Mouse (Mus musculus) cerebellum, adult 2 months (tissue): ENCODE data around the gene Rbbp7.

Source experiments
- CTCF ChIP-seq: fragments of 200-500 bp; IDR thresholded peaks from 2 replicates; pipeline ENCODE4 v1.5.1; 2011; ENCODE audit warnings: low read depth, mild to moderate bottlenecking, control low read depth, low read length, moderate library complexity, borderline replicate concordance; ENCODE audit not compliant: insufficient read depth
- POLR2A ChIP-seq: fragments of 200-500 bp; IDR thresholded peaks from 2 replicates; pipeline ENCODE4 v1.6.1; 2011; ENCODE audit warnings: low read length, control low read depth, borderline replicate concordance; ENCODE audit not compliant: insufficient read depth

DNA sequence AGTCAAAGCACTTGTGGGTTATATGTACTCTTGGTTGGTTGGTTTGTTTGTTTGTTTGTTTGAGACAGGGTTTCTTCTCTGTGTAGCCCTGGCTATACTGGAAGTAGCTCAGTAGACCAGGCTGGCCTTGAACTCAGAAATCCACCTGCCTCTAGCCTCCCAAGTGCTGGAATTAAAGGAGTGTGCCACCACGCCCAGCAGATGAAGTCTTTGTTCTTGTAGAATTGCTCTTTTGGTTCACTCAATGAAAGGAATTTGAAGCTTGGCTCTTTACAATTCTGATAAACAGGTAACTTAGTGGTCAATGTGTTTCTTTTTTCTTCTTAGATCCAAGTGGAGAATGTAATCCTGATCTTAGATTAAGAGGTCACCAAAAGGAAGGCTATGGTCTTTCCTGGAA is 10.5 kb downstream of the Rbbp7 start:
- TF ChIP-seq POLR2A (no peak), CTCF (no peak)
